Mouse (Mus musculus) inflammation-experienced regulatory T-cells, adult 6 months (primary cell): ENCODE results near the gene Cenpe. TPM values are rescaled to one million over a fixed set of nuclear protein-coding genes. Genes with fewer than 3 reads are reported as not detected.
"Not testable (repeated sequence)": the region's sequence is repeated elsewhere in the genome, so short reads cannot be mapped to it uniquely, and the experiment has no call there.

Experiments
- ATAC-seq: one replicate; pipeline ENCODE4 v1.8.0; 2017
- polyA plus RNA-seq, 3 experiments: library from polyadenylated mRNA; unstranded; fragments of 100-300 nt; shearing (Covaris generic); gene quantifications; one replicate each; pipeline ENCODE4 v1.2.1; 2017

Gene Cenpe
- 10 to 100 TPM in 1 of 3 experiments, 1 to 10 TPM in 2; 2.1 to 27.9 (median 3.4) TPM for polyA plus RNA-seq

- ATAC-seq, result peak; percentile 97
These were observed at the start of gene Cenpe for GRCm38 (mm10) chr3:135211805-135212657. Gene Cenpe, plus strand, starts transcription at chr3:135212537.

GRCm38 (mm10) chr3:135171898-135172446 is 40.4 kb upstream of the Cenpe start:
- no peak for ATAC-seq

- peak; percentile 60 for ATAC-seq
These were observed 20.5 kb upstream of the Cenpe start for GRCm38 (mm10) chr3:135191861-135192260.

GRCm38 (mm10) chr3:135198051-135198450 is 14.3 kb upstream of the Cenpe start:
- not testable (repeated sequence) for ATAC-seq

- peak; percentile 32 for ATAC-seq
These were observed 11.7 kb upstream of the Cenpe start for GRCm38 (mm10) chr3:135200409-135201303.

- no peak for ATAC-seq
These were observed 5.7 kb upstream of the Cenpe start for GRCm38 (mm10) chr3:135206621-135207020.

GRCm38 (mm10) chr3:135212658-135213350 is 467 bp downstream of the Cenpe start:
- ATAC-seq, result no peak

GRCm38 (mm10) chr3:135232058-135232457 is 19.7 kb downstream of the Cenpe start:
- no peak for ATAC-seq

GRCm38 (mm10) chr3:135232462-135232861 is 20.1 kb downstream of the Cenpe start:
- no peak for ATAC-seq

GRCm38 (mm10) chr3:135245733-135246132 is 33.4 kb downstream of the Cenpe start:
- ATAC-seq, result peak; percentile 84

GRCm38 (mm10) chr3:135246828-135247227 is 34.5 kb downstream of the Cenpe start:
- ATAC-seq, result no peak

- ATAC-seq, result no peak
These were observed 36.8 kb downstream of the Cenpe start for GRCm38 (mm10) chr3:135249104-135249503.

GRCm38 (mm10) chr3:135251825-135252224 is 39.5 kb downstream of the Cenpe start:
- no peak for ATAC-seq

GRCm38 (mm10) chr3:135254784-135255183 is 42.4 kb downstream of the Cenpe start:
- no peak for ATAC-seq

- no peak for ATAC-seq
These were observed 46.6 kb downstream of the Cenpe start for GRCm38 (mm10) chr3:135258919-135259318.

GRCm38 (mm10) chr3:135260233-135260632 is 47.9 kb downstream of the Cenpe start:
- no peak for ATAC-seq

GRCm38 (mm10) chr3:135268616-135269015 is 56.3 kb downstream of the Cenpe start:
- no peak for ATAC-seq

GRCm38 (mm10) chr3:135269391-135269990 is 57.2 kb downstream of the Cenpe start:
- no peak for ATAC-seq

- no peak for ATAC-seq
These were observed 60.3 kb downstream of the Cenpe start for GRCm38 (mm10) chr3:135272627-135273026.

GRCm38 (mm10) chr3:135273047-135273446 is 60.7 kb downstream of the Cenpe start:
- no peak for ATAC-seq

- no peak for ATAC-seq
These were observed 67.8 kb downstream of the Cenpe start for GRCm38 (mm10) chr3:135280160-135280559.
